Mouse (Mus musculus) pancreas, adult 10 weeks (tissue): ENCODE results near the gene Susd2. TPM values are rescaled to one million over a fixed set of nuclear protein-coding genes. Genes with fewer than 3 reads are reported as not detected.

Source experiments
- polyA plus RNA-seq: library from polyadenylated mRNA; stranded (reverse); fragments of 350-450 nt; fragmentation: Illumina TruSeq; extraction: RNeasy Lipid Tissue Mini Kit (QIAGEN cat#74804); gene quantifications from one replicate; pipeline ENCODE4 v1.2.3, GENCODE M21; 2015; ENCODE audit warnings: low read depth, low replicate concordance; ENCODE audit not compliant: insufficient read depth

Susd2 gene
- polyA plus RNA-seq: 6.1 TPM

GRCm38 (mm10) chr10:75643741-75644343 lies at the start of gene Susd2:
TSS of gene Susd2 (minus strand) at chr10:75644008.

DNA sequence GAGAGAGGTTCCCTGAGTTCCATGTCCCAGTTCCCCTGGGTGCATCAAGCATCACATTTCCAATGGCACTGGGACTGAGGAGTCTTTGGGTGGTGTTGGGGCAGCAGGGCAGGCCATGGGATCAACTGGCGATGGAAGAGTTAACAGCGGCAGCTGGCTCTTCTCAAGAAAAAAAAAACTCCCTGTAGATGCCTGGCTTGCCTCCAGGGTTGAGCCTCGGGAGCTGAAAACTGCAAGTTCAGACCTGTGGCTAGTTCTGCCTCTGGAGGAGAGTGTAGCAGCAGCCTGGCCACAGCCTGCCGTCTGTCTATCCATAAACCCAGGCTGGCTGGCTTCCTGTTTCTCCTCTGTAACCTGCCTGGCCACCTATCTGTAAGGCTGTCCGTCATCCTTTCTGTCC lies 54.7 kb downstream of the Susd2 start, which contains the start of gene Ggt5:
Ggt5 (plus strand) TSS at position 212 of the 400 bp plus-strand sequence.

Other genes starting within 250 kb of the Susd2 start
- gene Upb1, start 242.9 kb downstream of the Susd2 start, polyA plus RNA-seq: 3.7 TPM
- 13.6 TPM for gene Snrpd3, start 126.5 kb downstream of the Susd2 start, polyA plus RNA-seq
- 17.1 TPM for gene Gucd1, start 126.0 kb downstream of the Susd2 start, polyA plus RNA-seq
- 1.8 TPM for gene Lrrc75b, start 83.7 kb downstream of the Susd2 start, polyA plus RNA-seq
- 317 TPM for gene Ggt1, start 82.4 kb downstream of the Susd2 start, polyA plus RNA-seq
- gene Ggt5, start 54.7 kb downstream of the Susd2 start, polyA plus RNA-seq: 2.0 TPM
- gene Cabin1, start 120.3 kb upstream of the Susd2 start, polyA plus RNA-seq: 25.9 TPM
- gene Ddt, start 129.4 kb upstream of the Susd2 start, polyA plus RNA-seq: 16.3 TPM
- gene Gm20441, start 136.9 kb upstream of the Susd2 start, polyA plus RNA-seq: not detected
- gene Gstt3, start 137.4 kb upstream of the Susd2 start, polyA plus RNA-seq: 13.3 TPM
- gene Gstt1, start 154.6 kb upstream of the Susd2 start, polyA plus RNA-seq: 30.6 TPM
- gene Gstt4, start 178.5 kb upstream of the Susd2 start, polyA plus RNA-seq: not detected
- 17.0 TPM for gene Gstt2, start 193.4 kb upstream of the Susd2 start, polyA plus RNA-seq
- gene Mif, start 216.2 kb upstream of the Susd2 start, polyA plus RNA-seq: 62.3 TPM
- 253 TPM for gene Derl3, start 249.4 kb upstream of the Susd2 start, polyA plus RNA-seq